Mouse (Mus musculus): ENCODE measurements around the gene Chaf1a. TPM values are rescaled to one million over a fixed set of nuclear protein-coding genes. Genes with fewer than 3 reads are reported as not detected.

The Chaf1a gene
- total and polyA plus RNA-seq, 3 experiments = 49.5 to 116 TPM; not detected in 1

- H3K27me3 ChIP-seq (ENCODE audit: control insufficient read depth in 1 of 2, insufficient read depth in 2 of 2, low read length in 2 of 2) = no peaks in the 10 kb centered on the region
- TF ChIP-seq CTCF (IDR thresholded peaks at IDR 0.05 in 2 of 3, conservative IDR thresholded peaks at IDR 0.05 in 1 of 3; ENCODE audit: control insufficient read depth in 1 of 3, insufficient read depth in 1 of 3, low read depth in 2 of 3, low read length in 3 of 3, poor library complexity in 1 of 3, severe bottlenecking in 1 of 3) (peak; percentile 14 to 33 (median 16); a peak in 4 of 6 replicates), SMC3 (IDR thresholded peaks at IDR 0.05; ENCODE audit: low read depth, low read length) (0 out of 2 replicates have a peak, but pooled peaks have one; percentile 9), SIN3A (IDR thresholded peaks at IDR 0.05; ENCODE audit: low read length) (no peak), POLR2A (IDR thresholded peaks at IDR 0.05; ENCODE audit: control insufficient read depth in 1 of 2, insufficient read depth in 1 of 2, low read depth in 1 of 2, low read length in 2 of 2, poor library complexity in 1 of 2) (no peak), POLR2AphosphoS5 (IDR thresholded peaks at IDR 0.05; ENCODE audit: borderline replicate concordance, low read depth, low read length) (no peak), NELFE (IDR thresholded peaks at IDR 0.05; ENCODE audit: low read depth, low read length) (no peak), POLR2AphosphoS2 (IDR thresholded peaks at IDR 0.05; ENCODE audit: low read length) (no peak)
- no peaks in the 10 kb centered on the region for H3K9me3 ChIP-seq (replicated peaks; ENCODE audit: insufficient read depth, low read length)
These were observed 58.7 kb downstream of the Chaf1a start for GRCm38 (mm10) chr17:56098711-56099572.

GRCm38 (mm10) chr17:56100811-56101210 is 60.6 kb downstream of the Chaf1a start:
- TF ChIP-seq GATA1 (IDR thresholded peaks at IDR 0.05; ENCODE audit: low read depth, low read length) (no peak), TCF12 (IDR thresholded peaks at IDR 0.05; ENCODE audit: low read depth, low read length) (no peak), ZC3H11A (IDR thresholded peaks at IDR 0.05; ENCODE audit: low read depth, low read length) (no peak), MAX (IDR thresholded peaks at IDR 0.05; ENCODE audit: low read length) (no peak), ETS1 (IDR thresholded peaks at IDR 0.05; ENCODE audit: low read depth, low read length) (no peak), RAD21 (IDR thresholded peaks at IDR 0.05; ENCODE audit: low read depth, low read length) (no peak), ZMIZ1 (IDR thresholded peaks at IDR 0.05; ENCODE audit: low read depth, low read length) (no peak)
- no peak overlapping the region for H3K27ac ChIP-seq (ENCODE audit: control insufficient read depth, low read depth, low read length)
- H3K4me3 ChIP-seq (ENCODE audit: control insufficient read depth in 1 of 2, insufficient read depth in 1 of 2, low read depth in 2 of 2, low read length in 2 of 2) = no peak overlapping the region

More at GRCm38 (mm10) chr17:56098711-56099572, 58.7 kb downstream of the Chaf1a start:
- peaks cover 0 to 5% of the 10 kb centered on the region in 2 experiments; a peak in 2 of 4 replicates for H3K36me3 ChIP-seq (ENCODE audit: control insufficient read depth in 1 of 2, insufficient read depth in 2 of 2, low read length in 2 of 2)
- DNase-seq (ENCODE audit: low read depth, low spot score) = no peak
- H3K27ac ChIP-seq (ENCODE audit: control insufficient read depth, low read depth, low read length) = no peak overlapping the region
- no peak overlapping the region for H3K9ac ChIP-seq (ENCODE audit: control insufficient read depth, low read depth, low read length, poor library complexity, severe bottlenecking)
- H3K4me1 ChIP-seq (ENCODE audit: control insufficient read depth in 1 of 2, insufficient read depth in 2 of 2, low read length in 2 of 2) = no peaks in the 10 kb centered on the region
- H3K79me2 ChIP-seq (ENCODE audit: control insufficient read depth, insufficient read depth, low read length, poor library complexity) = no peaks in the 10 kb centered on the region
- H3K4me3 ChIP-seq (ENCODE audit: control insufficient read depth in 1 of 2, insufficient read depth in 1 of 2, low read depth in 2 of 2, low read length in 2 of 2) = no peak overlapping the region

GRCm38 (mm10) chr17:56102158-56102557 is 61.9 kb downstream of the Chaf1a start:
- no peak for DNase-seq (ENCODE audit: low read depth, low spot score)
- Histone ChIP-seq H3K4me1 (ENCODE audit: control insufficient read depth in 1 of 2, insufficient read depth in 2 of 2, low read length in 2 of 2) (no peaks in the 10 kb centered on the region), H3K27ac (ENCODE audit: control insufficient read depth, low read depth, low read length) (no peak overlapping the region), H3K36me3 (ENCODE audit: control insufficient read depth in 1 of 2, insufficient read depth in 2 of 2, low read length in 2 of 2) (peaks cover 0 to 2% of the 10 kb centered on the region in 2 experiments; a peak in 1 of 4 replicates), H3K9me3 (replicated peaks; ENCODE audit: insufficient read depth, low read length) (no peaks in the 10 kb centered on the region), H3K9ac (ENCODE audit: control insufficient read depth, low read depth, low read length, poor library complexity, severe bottlenecking) (no peak overlapping the region), H3K4me3 (ENCODE audit: control insufficient read depth in 1 of 2, insufficient read depth in 1 of 2, low read depth in 2 of 2, low read length in 2 of 2) (no peak overlapping the region), H3K79me2 (ENCODE audit: control insufficient read depth, insufficient read depth, low read length, poor library complexity) (no peaks in the 10 kb centered on the region), H3K27me3 (ENCODE audit: control insufficient read depth in 1 of 2, insufficient read depth in 2 of 2, low read length in 2 of 2) (no peaks in the 10 kb centered on the region)
- TF ChIP-seq E2F4 (IDR thresholded peaks at IDR 0.05; ENCODE audit: borderline replicate concordance, low read depth, low read length) (no peak), MYC (IDR thresholded peaks at IDR 0.05; ENCODE audit: low read depth, low read length) (no peak), MEF2A (IDR thresholded peaks at IDR 0.05; ENCODE audit: extremely low read depth, insufficient replicate concordance, low read depth, low read length, poor library complexity, severe bottlenecking) (no peak), POLR2AphosphoS2 (IDR thresholded peaks at IDR 0.05; ENCODE audit: low read length) (no peak), NRF1 (IDR thresholded peaks at IDR 0.05; ENCODE audit: insufficient read depth, low read depth, low read length, poor library complexity, severe bottlenecking) (no peak), ETS1 (IDR thresholded peaks at IDR 0.05; ENCODE audit: low read depth, low read length) (no peak), TAL1 (IDR thresholded peaks at IDR 0.05; ENCODE audit: low read length) (no peak), MAX (IDR thresholded peaks at IDR 0.05; ENCODE audit: low read length) (no peak), CTCF (IDR thresholded peaks at IDR 0.05 in 2 of 3, conservative IDR thresholded peaks at IDR 0.05 in 1 of 3; ENCODE audit: control insufficient read depth in 1 of 3, insufficient read depth in 1 of 3, low read depth in 2 of 3, low read length in 3 of 3, poor library complexity in 1 of 3, severe bottlenecking in 1 of 3) (no peak), UBTF (IDR thresholded peaks at IDR 0.05; ENCODE audit: borderline replicate concordance, insufficient read depth, low read depth, low read length) (no peak), NELFE (IDR thresholded peaks at IDR 0.05; ENCODE audit: low read depth, low read length) (no peak), SIN3A (IDR thresholded peaks at IDR 0.05; ENCODE audit: low read length) (no peak), KAT2A (conservative IDR thresholded peaks at IDR 0.05; ENCODE audit: low read depth, low read length) (no peak), MYB (IDR thresholded peaks at IDR 0.05; ENCODE audit: low read depth, low read length) (no peak), EP300 (IDR thresholded peaks at IDR 0.05; ENCODE audit: low read depth in 1 of 2, low read length in 2 of 2) (no peak)

More at GRCm38 (mm10) chr17:56100811-56101210, 60.6 kb downstream of the Chaf1a start:
- Histone ChIP-seq H3K4me1 (ENCODE audit: control insufficient read depth in 1 of 2, insufficient read depth in 2 of 2, low read length in 2 of 2) (no peaks in the 10 kb centered on the region), H3K27me3 (ENCODE audit: control insufficient read depth in 1 of 2, insufficient read depth in 2 of 2, low read length in 2 of 2) (no peaks in the 10 kb centered on the region), H3K79me2 (ENCODE audit: control insufficient read depth, insufficient read depth, low read length, poor library complexity) (no peaks in the 10 kb centered on the region), H3K36me3 (ENCODE audit: control insufficient read depth in 1 of 2, insufficient read depth in 2 of 2, low read length in 2 of 2) (peaks cover 0 to 2% of the 10 kb centered on the region in 2 experiments; a peak in 1 of 4 replicates), H3K9me3 (replicated peaks; ENCODE audit: insufficient read depth, low read length) (no peaks in the 10 kb centered on the region), H3K9ac (ENCODE audit: control insufficient read depth, low read depth, low read length, poor library complexity, severe bottlenecking) (no peak overlapping the region)
- DNase-seq (ENCODE audit: low read depth, low spot score) = no peak

Measured in MEL (cell line).